Mouse (Mus musculus): Measurements from ENCODE around the gene Slc10a7.
"Not testable (repeated sequence)": the region's sequence is repeated elsewhere in the genome, so short reads cannot be mapped to it uniquely, and the experiment has no call there.

Gene Slc10a7

DNA sequence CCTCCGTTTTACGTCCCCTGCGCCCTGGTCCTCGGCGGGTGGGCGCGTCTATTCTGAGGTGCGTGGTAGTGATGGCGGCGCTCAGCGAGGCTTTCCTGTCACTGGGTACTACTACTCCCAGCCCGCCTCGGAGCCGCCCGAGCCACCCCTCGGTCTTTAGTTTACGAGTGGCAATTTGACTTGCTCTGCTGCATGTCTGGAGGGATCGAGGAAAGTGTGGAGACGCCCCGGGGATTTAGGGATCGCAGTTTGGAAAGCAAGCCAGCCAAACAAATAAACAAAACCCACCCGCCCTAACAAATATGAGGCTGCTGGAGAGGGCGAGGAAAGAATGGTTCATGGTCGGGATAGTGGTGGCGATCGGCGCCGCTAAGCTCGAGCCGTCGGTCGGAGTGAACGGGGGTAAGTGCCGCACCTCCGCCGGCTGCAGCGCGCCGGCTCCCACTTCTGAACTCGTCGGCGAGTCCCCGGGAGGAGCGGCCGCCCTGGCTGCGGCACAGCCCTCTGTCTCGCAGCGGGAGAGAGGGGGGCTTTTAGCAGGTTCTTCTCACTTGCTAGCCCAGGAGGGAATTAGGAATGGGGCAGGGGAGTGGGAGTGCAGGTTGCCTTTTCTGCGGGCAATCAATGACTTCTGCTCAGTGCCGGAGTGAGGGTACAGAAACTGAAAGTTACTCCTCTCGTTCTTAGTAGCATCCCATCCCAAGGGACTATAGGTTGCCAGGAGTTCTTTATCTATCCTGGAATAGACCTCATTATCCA lies at the start of gene Slc10a7:
Gene Slc10a7 (plus strand): TSS at position 74 of the 759 bp plus-strand sequence.
- peak; percentile 65 for DNase-seq (ENCODE audit: low read depth, low spot score)

- no peak for DNase-seq (ENCODE audit: low read depth, low spot score)
Observed at GRCm38 (mm10) chr8:78463941-78464340, 45.2 kb upstream of the Slc10a7 start.

GRCm38 (mm10) chr8:78467889-78468288 lies 41.3 kb upstream of the Slc10a7 start:
- DNase-seq (ENCODE audit: low read depth, low spot score) = no peak

- DNase-seq (ENCODE audit: low read depth, low spot score) = no peak
Observed at GRCm38 (mm10) chr8:78477051-78477829, 31.9 kb upstream of the Slc10a7 start.

GRCm38 (mm10) chr8:78489733-78490132 lies 19.4 kb upstream of the Slc10a7 start:
- no peak for DNase-seq (ENCODE audit: low read depth, low spot score)

DNA sequence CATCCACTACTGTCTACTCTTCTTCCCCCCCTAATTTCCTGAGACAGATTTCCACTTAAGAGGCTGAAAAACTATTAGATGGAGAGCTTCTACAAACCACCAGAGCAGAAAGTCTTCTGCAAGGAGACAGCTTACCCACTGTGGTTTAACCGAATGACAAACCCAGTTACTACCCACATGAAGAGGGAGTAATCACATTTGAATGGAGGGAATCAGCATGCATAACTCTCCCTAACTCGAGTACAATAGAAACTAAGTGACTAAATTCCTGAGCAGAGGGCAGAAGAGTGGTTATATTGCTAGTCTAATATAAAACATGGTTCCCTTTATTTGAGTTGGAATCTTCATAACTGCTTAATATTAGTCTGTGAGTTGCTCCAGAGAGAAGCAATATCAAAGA lies 16.1 kb upstream of the Slc10a7 start:
- DNase-seq (ENCODE audit: low read depth, low spot score) = no peak

GRCm38 (mm10) chr8:78496273-78496672 lies 12.9 kb upstream of the Slc10a7 start:
- not testable (repeated sequence) for DNase-seq (ENCODE audit: low read depth, low spot score)

DNA sequence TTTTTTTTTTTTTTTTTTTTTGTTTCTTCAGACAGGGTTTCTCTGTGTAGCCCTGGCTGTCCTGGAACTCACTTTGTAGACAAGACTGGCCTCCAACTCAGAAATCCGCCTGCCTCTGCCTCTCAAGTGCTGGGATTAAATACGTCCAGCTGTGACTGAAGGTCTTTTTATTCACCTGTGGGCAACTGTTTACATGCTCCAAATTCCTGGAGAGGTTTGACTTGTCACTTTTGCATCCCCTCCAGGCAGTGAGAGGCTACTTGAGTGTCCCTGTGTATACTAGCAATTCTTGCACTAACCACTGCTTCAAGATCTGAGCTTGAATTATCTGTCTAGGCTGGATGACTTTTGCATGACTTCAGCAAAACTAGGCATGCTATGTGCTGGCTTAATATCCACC lies 6.4 kb upstream of the Slc10a7 start:
- DNase-seq (ENCODE audit: low read depth, low spot score) = no peak

GRCm38 (mm10) chr8:78507979-78508718 lies 997 bp upstream of the Slc10a7 start:
- DNase-seq (ENCODE audit: low read depth, low spot score) = peak; percentile 26

DNA sequence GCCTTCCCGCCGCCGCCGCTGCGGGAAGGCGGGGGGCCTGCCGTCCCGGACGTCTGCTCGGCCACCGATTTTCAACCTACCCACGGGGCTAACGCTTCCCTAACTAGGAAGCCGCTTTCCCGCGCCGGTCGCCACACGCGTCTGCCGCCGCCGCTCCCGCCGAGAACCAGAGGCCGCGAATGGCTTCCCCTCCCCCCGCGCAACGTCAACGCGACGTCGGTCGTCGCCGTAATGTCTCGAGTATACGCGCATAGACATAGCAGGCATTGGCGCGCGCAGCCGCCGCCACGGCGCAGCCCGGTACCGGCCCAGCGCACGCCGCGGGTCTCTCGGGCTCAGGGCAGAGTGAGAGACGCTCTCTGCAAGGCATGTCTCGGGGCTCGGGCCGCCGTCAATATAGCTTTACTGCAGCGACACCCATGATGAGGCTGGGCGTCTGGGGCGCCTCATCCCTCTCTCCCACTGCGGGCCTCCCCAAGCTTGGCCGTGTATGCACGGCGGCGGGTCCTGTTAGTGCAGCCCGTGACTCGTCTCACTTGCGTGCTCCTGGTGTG lies 350 bp upstream of the Slc10a7 start, which contains the start of gene Rbmxl1:
Gene Rbmxl1 (minus strand): TSS at position 180 of the 554 bp plus-strand sequence.
- peak; percentile 77 for DNase-seq (ENCODE audit: low read depth, low spot score)

GRCm38 (mm10) chr8:78510094-78510493 lies 948 bp downstream of the Slc10a7 start:
- DNase-seq (ENCODE audit: low read depth, low spot score) = peak; percentile 15

DNA sequence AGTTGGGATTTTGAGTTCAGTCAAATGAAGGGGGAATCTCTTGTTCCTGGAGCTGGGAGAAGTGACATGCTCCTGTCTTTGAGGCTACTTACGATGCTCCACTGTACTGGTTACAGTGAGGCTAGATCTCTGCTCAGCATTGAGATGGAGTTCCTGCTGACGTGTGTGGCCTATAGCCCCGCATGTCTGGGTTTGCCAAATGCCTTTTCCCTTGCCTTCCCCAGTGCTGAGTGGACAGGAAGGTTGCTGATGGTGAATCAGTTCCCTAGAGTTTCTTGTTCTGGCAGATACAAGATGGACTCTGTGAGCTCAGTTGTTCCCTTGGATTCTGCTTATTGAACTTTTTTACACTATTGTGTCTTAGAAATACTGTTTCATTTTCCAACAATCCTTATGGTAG lies 1.8 kb downstream of the Slc10a7 start:
- DNase-seq (ENCODE audit: low read depth, low spot score) = no peak

GRCm38 (mm10) chr8:78513106-78513505 lies 4.0 kb downstream of the Slc10a7 start:
- DNase-seq (ENCODE audit: low read depth, low spot score) = no peak

DNA sequence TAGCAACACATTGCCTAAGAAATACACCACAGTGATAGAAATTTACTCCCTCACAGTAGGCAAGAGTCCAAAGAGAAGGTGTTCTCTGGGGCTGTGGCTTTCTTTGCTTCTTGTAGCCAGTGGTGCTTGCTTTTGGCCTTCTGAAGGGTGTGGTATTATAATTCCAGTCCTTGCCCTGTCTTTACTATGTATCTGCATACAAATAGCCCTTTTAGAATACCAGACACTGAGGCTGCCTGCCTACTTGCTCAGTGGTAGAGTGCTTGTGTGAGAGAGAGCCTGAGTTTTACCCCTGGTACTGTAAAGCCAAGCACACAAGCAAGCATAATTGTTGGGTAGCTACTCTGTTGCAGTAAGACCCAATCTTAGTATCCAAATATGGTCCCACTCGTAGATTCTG lies 5.6 kb downstream of the Slc10a7 start:
- DNase-seq (ENCODE audit: low read depth, low spot score) = no peak

- DNase-seq (ENCODE audit: low read depth, low spot score) = no peak
Observed at GRCm38 (mm10) chr8:78515132-78515531, 6.0 kb downstream of the Slc10a7 start.

- DNase-seq (ENCODE audit: low read depth, low spot score) = no peak
Observed at GRCm38 (mm10) chr8:78533981-78534380, 24.8 kb downstream of the Slc10a7 start.

DNA sequence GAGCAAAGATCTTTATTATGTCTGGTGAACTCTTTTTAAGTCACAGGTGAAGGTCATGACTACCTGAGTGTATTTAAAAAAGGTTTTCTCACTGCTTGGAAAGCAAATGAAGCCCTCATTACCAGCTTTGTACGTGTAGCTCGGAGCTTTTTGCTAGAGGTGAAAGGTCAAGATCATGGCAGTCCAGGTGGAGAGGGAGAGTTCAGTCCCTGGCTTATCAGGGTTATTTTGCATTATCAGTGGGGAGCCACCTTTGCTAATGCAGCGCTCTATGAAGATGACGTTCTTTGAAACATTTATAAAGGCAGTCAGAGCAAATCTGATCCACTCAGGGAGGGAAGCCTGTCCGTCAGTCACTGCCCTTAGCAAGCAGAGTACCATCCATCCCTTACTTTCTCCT lies 27.6 kb downstream of the Slc10a7 start:
- no peak for DNase-seq (ENCODE audit: low read depth, low spot score)

DNA sequence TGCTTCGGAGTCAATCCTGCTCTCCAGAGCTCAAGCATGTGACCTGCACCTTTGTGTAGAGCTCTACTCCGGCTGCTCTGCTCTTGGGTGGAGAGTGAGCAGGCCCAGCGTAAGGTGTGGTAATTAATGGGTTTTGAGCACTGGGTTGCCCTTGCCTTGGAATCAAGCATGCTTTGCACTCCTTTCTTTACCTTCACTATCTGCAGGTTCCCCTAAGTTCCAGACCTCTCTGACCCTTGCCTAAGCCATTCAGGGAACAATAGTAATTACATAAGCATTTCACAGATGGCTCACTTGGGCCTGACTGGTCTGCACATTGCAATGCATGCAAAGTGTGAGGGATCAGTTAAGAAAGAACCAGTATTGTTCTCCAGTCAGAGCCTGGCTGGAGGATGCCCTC lies 28.6 kb downstream of the Slc10a7 start:
- no peak for DNase-seq (ENCODE audit: low read depth, low spot score)

- not testable (repeated sequence) for DNase-seq (ENCODE audit: low read depth, low spot score)
Observed at GRCm38 (mm10) chr8:78542670-78543069, 33.5 kb downstream of the Slc10a7 start.

GRCm38 (mm10) chr8:78543621-78544020 lies 34.5 kb downstream of the Slc10a7 start:
- DNase-seq (ENCODE audit: low read depth, low spot score) = no peak

GRCm38 (mm10) chr8:78544545-78544944 lies 35.4 kb downstream of the Slc10a7 start:
- DNase-seq (ENCODE audit: low read depth, low spot score) = no peak
